Comparison of ENCODE assay signal across 23 mouse cellular contexts in genomic region chr13:46238796-46239195, GRCm38 (mm10). TPM values are rescaled to one million over a fixed set of nuclear protein-coding genes. Genes with fewer than 3 reads are reported as not detected.
DNase-seq lines count a peak whose midpoint lies in the region; ATAC-seq lines count a peak whose summit lies in the region.
"Had no signal": no experiment of that assay in that cellular context is flagged by ENCODE, and none has a peak within 500 bp of the region (broad histone marks: within the 10 kb centered on the region; RNA-seq: fewer than 3 reads in every experiment).

No protein-coding gene starts in this region.

- H3K36me3 ChIP-seq in kidney, embryonic 15.5 days: no peaks in the 10 kb centered on the region
- H3K36me3 ChIP-seq: embryonic facial prominence, embryonic 15.5 days; heart, embryonic 12.5 days; hindbrain, embryonic 15.5 days; limb, embryonic 13.5 days; neural tube, embryonic 12.5 days had no signal

- DNase-seq in kidney, adult 11 months: peak; percentile 71
- peak; percentile 30 for DNase-seq in ovary, adult 18-20 months (ENCODE audit: low spot score)
- DNase-seq in ovary, postnatal 10 days (ENCODE audit: low spot score): no peak
- DNase-seq in kidney, postnatal 25 days: peak; percentile 68 to 73
- DNase-seq in layer of hippocampus, postnatal 36 days: peak; percentile 24 to 34
- no peak for DNase-seq in left cerebral cortex, postnatal 10 days (ENCODE audit: extremely low spot score in 1 of 2, low spot score in 2 of 2)
- DNase-seq: adrenal gland, adult 8-10 months; cerebellum, adult 9-11 months; right cerebral cortex, postnatal 25 days; thymus, postnatal 4 days had no signal

- intact Hi-C loops in left cerebral cortex, postnatal 10 days (cut with DNase I): no loop called here

- H3K9me3 ChIP-seq in kidney, embryonic 15.5 days (replicated peaks): no peaks in the 10 kb centered on the region
- H3K9me3 ChIP-seq: embryonic facial prominence, embryonic 15.5 days; heart, embryonic 12.5 days; hindbrain, embryonic 15.5 days; limb, embryonic 13.5 days; neural tube, embryonic 12.5 days had no signal

- H3K27ac ChIP-seq in kidney, embryonic 15.5 days: no peak overlapping the region
- H3K27ac ChIP-seq: embryonic facial prominence, embryonic 15.5 days; hindbrain, embryonic 15.5 days; kidney, postnatal 0 days; limb, embryonic 13.5 days; neural tube, embryonic 12.5 days had no signal

- H3K27me3 ChIP-seq in kidney, embryonic 15.5 days: no peaks in the 10 kb centered on the region
- H3K27me3 ChIP-seq: embryonic facial prominence, embryonic 15.5 days; heart, embryonic 12.5 days; hindbrain, embryonic 15.5 days; limb, embryonic 13.5 days; neural tube, embryonic 12.5 days had no signal

- H3K4me3 ChIP-seq in kidney, embryonic 15.5 days (replicated peaks): no peak overlapping the region
- H3K4me3 ChIP-seq: embryonic facial prominence, embryonic 15.5 days; heart, embryonic 12.5 days; hindbrain, embryonic 15.5 days; limb, embryonic 13.5 days; neural tube, embryonic 12.5 days had no signal

- H3K9ac ChIP-seq in kidney, embryonic 15.5 days: no peak overlapping the region
- H3K9ac ChIP-seq: embryonic facial prominence, embryonic 15.5 days; heart, embryonic 12.5 days; hindbrain, embryonic 15.5 days; limb, embryonic 13.5 days; neural tube, embryonic 12.5 days had no signal

- H3K4me1 ChIP-seq in kidney, embryonic 15.5 days: peaks cover 15% of the 10 kb centered on the region; the same call in 1 of the 2 replicates
- H3K4me1 ChIP-seq: embryonic facial prominence, embryonic 15.5 days; heart, embryonic 12.5 days; limb, embryonic 13.5 days had no signal

- 83% methylated on average over 7 of the region's 7 CpGs for WGBS in kidney, embryonic 15.5 days

- no peak overlapping the region for H3K4me2 ChIP-seq in kidney, embryonic 15.5 days
- H3K4me2 ChIP-seq: embryonic facial prominence, embryonic 15.5 days; heart, embryonic 12.5 days; hindbrain, embryonic 15.5 days; limb, embryonic 13.5 days; midbrain, embryonic 11.5 days; neural tube, embryonic 12.5 days had no signal

- ATAC-seq in kidney, embryonic 15.5 days (replicated peaks; ENCODE audit: low FRiP score): no peak
- ATAC-seq in erythroid progenitor cell, adult 5-6 weeks (replicated peaks; ENCODE audit: low FRiP score, poor library complexity, severe bottlenecking): no peak

RNA-seq across cellular contexts. Expression of gene Stmnd1, which starts 34.7 kb away (rescaled TPM):
- polyA plus RNA-seq in kidney, embryonic 15.5 days (2015; fragmentation: Nextera tagmentation; extraction: Ambion mirVana): 0.18 and 0.19 TPM in 2 replicates
- not detected for total RNA-seq in layer of hippocampus, postnatal 36 days (2021)
- total RNA-seq in left cerebral cortex, postnatal 10 days (2021): not detected
- total RNA-seq in erythroid progenitor cell, adult 5-6 weeks (2015; ENCODE audit: low replicate concordance): not detected in 2 replicates
- total RNA-seq in erythroid progenitor cell, adult 5-6 weeks (2017; ENCODE audit: low replicate concordance): not detected in 2 replicates
- total RNA-seq: ES-E14; monocyte, adult 5-6 weeks had no signal
- polyA plus RNA-seq: forebrain, embryonic 11.5 days; liver, embryonic 16.5 days; neural tube, embryonic 12.5 days had no signal

Comparison
In these comparisons a context has a peak if more than half of its experiments do, and no peak if none do; other contexts are left out.
1. DNase-seq: peak in kidney, adult 11 months (single experiment), ovary, adult 18-20 months (single experiment), kidney, postnatal 25 days (2 of 2) and layer of hippocampus, postnatal 36 days (2 of 2); none in ovary, postnatal 10 days (single experiment) and left cerebral cortex, postnatal 10 days (0 of 2).